Mouse (Mus musculus) urinary bladder, postnatal 14 days (tissue): ENCODE results near the gene Ppp1r13b.

Experiments
- DNase-seq: peaks from one replicate; pipeline ENCODE4 v3.0.0; 2021; ENCODE audit warnings: low spot score

The Ppp1r13b gene

DNA sequence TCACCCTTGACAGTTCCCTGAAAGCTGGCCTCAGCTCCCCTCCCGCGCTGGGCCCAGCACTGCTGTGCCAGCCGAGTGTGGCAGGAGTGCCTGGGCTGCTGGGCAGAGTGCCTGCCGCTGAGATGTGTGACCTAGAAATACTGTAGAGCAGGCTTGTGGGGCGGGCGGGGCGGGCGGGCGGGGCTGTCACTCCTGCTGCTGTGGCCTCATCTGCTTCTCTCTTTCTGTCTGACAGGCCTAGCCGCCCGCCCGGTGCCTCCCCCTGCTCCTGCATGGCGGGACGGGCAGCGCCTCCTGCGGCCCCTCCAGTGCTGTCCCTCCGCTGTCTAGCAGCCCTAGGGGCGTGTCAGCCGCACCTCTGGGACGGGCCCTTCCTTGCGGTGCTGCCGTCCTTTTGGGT lies 113.8 kb downstream of the Ppp1r13b start:
- DNase-seq = no peak

DNA sequence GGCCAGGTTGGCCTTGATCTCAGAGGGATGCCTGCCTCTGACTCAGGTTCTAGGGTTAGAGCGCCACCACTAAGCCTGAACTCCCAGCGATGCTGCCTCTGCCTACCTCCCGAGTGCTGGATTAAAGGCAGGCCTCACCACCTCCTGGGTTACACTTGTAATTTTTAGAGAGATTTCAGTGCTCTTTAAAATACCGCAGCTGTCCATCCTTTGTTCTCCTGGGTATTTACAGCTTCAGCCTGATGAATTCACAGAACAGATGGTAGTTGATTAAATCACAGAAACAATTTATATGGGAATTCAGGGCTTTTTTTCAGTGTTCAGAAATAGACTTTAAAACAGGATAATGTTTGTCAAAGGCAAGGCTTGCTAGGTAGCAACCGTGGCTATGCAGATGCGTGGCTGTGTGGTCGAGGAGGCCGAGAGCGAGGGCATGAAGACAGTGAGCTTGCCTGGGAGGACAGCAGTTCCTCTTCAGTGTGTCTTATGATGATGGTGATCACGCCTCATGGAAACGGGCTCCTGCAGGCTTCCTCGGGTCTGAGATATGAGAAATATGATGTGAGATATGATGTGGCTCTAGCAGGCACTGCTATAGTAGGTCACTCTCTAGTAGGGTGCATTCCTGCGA lies 116.3 kb downstream of the Ppp1r13b start:
- DNase-seq = no peak

DNA sequence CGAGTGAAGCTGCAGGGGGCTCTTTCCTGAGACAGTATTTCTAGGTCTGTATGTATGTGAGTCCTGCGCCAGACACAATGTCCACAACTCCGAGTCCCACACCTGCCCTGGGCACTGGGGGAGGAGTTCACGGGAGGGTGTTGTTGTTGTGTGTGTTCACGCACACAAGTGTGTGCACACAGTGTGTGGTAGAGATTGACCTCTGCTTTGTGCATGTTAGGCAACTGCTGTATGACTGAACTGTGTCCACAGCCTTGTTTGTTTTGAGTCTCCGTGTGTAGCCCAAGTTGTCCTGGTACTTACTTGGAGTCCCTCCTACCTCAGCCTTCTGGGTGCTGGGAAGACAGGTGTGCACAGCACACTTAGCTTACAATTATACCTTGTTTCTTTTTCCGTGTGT lies 117.3 kb downstream of the Ppp1r13b start:
- DNase-seq = no peak

DNA sequence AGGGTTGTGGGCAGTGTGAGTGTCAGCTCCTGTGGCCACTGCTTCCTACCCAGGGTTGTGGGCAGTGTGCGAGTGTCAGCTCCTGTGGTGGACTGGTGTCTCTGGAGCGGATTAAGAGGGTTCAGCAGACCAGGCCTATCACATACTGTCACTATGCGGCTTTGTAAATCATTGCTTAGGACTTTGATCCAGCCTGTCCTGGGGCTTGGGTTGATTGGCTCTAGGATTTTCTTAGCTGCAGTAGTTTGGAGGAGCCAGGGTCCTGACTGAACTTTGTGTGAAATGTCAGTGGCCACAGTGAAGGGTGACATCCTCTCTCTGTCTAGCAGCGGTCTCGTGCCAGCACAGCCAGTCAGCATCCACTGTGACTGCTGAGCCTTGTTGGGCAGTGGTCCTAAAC lies 117.8 kb downstream of the Ppp1r13b start:
- DNase-seq = no peak

DNA sequence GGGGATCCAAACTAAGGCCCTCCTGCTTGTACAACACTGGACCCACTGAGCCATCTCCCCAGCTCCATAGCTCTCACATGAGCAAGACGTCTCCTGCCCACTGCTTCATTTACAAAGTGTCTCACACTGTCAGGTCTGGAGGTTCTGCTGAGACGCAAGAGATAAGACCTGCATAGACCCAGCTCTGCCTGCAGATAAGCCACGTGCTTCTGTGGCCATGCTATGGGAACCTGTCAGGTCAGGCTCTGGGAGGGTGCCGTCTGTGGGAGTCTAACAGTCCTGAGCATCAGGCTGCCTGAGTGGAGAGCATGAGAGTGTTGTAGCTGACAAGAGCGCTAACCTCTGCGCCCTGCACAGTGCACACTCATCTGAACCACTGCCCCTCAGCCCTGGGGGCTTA lies 120.9 kb downstream of the Ppp1r13b start:
- no peak for DNase-seq

DNA sequence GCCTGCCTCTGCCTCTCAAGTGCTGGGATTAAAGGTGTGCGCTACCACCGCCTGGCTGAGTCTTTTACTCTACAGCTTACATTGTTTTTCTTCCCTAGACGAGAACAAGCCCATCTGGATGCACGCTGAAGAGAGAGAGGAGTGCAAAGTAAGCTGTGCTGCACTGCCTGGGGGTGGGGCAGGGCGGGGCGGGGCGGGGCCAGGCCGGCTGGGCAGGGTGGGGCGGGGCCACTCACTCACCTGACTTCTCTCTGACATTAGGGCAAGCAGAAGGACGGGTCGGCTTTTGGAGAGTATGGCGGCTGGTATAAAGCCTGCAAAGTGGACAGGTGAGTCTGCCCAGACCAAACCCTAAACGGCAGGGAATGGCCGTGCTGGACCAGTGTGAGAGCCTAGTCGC lies 122.7 kb downstream of the Ppp1r13b start:
- no peak for DNase-seq

DNA sequence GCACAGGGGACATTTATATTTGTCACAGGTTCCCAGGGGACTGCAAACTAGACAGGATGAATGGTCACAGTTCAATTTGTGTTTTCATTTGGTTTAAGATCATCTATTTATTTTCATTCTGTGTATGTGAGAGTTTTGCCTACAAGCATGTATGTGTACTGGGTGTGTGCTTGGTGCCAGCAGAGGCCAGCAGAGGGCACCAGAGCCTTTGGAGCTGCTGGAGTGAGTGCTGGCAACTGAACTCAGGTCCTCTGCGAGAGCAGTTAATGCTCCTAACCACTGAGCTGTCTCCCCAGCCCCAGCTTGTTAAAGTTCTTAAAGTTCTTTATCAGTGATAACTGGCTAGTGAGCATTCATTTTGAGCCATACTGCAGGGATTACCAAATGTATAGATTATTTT lies 128.4 kb downstream of the Ppp1r13b start:
- no peak for DNase-seq
